Mouse (Mus musculus) thymus, adult 2 months (tissue): Measurements from ENCODE around the gene P3h2.

Source experiments
- CTCF ChIP-seq: fragments of 200-500 bp; IDR thresholded peaks from 2 replicates; pipeline ENCODE4 v1.5.1; 2012; ENCODE audit warnings: mild to moderate bottlenecking, control low read depth, low read length, moderate library complexity, borderline replicate concordance; ENCODE audit not compliant: control insufficient read depth, poor library complexity, insufficient read depth; ENCODE audit errors: extremely low read depth
- POLR2A ChIP-seq: fragments of 200-500 bp; IDR thresholded peaks from 2 replicates; pipeline ENCODE4 v1.6.1; 2012; ENCODE audit warnings: mild to moderate bottlenecking, low read length, control low read depth, moderate library complexity; ENCODE audit not compliant: control insufficient read depth, poor library complexity, insufficient read depth; ENCODE audit errors: extremely low read depth

- no peak for TF ChIP-seq CTCF
- no peak for TF ChIP-seq POLR2A
Measured at GRCm38 (mm10) chr16:26039320-26039719, 66.3 kb downstream of the P3h2 start.
